Mouse (Mus musculus) splenic B cell, adult 2 months (primary cell): Measurements from ENCODE around the gene Treml4.
A peak's percentile ranks its signal among the peaks of the same experiment; 100 is the strongest.

Source experiments
- DNase-seq: peaks from one replicate; pipeline ENCODE4 v3.0.0-alpha.2; 2011; ENCODE audit warnings: low read depth, low spot score
- H3K27me3 ChIP-seq: 2 replicates; pipeline ENCODE4 v1.6.1; 2012; ENCODE audit warnings: mild to moderate bottlenecking, low read length, moderate library complexity, mixed read lengths; ENCODE audit not compliant: control insufficient read depth, poor library complexity, insufficient read depth, severe bottlenecking
- H3K36me3 ChIP-seq: 2 replicates; pipeline ENCODE4 v1.6.1; 2012; ENCODE audit warnings: mild to moderate bottlenecking, low read length, moderate library complexity, mixed read lengths; ENCODE audit not compliant: control insufficient read depth, poor library complexity, insufficient read depth, severe bottlenecking

The Treml4 gene

DNA sequence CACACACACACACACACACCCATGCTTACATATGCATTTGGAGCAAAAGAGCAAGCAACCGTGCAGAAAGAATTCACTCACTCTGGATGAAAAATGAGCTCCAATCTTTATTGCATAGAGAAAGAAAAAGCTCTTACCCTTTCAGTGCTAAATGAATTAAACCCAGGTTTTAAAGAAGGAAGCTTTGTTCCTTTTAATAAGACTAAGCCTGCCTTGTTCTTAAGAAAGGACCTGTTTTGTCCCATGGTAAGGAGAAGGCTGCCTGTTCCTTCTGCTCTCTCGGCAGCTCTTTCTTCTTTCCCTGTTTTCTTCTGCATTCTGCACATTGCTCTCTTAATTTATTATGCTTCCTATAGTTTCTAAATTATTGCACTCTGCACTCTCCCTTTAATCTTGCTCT is 2.0 kb downstream of the Treml4 start:
- DNase-seq = no peak
- H3K36me3 ChIP-seq = no peaks in the 10 kb centered on the region

DNA sequence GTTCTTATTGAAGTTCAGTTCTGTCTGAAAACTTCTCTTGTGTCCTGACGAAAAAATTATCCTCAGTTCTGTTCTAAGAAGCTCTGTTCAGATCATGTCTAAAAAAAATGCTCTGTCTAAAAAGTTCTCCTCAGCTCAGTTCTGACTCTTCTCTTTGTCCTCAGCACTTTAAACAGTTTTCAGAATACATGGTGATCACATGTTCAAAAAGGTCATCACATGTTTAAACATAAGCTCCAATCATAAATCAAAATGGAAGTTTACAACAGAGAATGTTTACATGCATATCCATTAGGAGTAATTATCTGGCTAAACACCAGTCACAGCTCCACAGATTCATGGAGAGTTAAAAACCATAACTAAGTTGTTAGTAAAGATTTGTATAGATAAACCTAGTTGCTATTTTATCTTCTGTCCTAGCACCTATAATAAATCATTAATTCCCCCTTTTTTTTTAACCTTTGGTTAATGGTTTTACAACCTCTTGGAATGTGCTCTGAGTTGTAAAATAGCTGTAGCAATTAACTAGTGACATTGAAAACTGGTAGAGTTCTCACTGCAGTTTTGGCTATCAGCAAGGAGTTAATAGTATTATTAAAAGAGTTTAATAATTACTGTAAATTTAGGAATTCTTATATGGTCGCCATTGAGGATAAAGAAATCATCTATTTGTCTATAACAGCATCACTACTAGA is 2.7 kb downstream of the Treml4 start:
- H3K36me3 ChIP-seq = no peaks in the 10 kb centered on the region
- DNase-seq = no peak
- no peaks in the 10 kb centered on the region for H3K27me3 ChIP-seq

More for the DNA sequence above, 2.0 kb downstream of the Treml4 start:
- no peaks in the 10 kb centered on the region for H3K27me3 ChIP-seq

DNA sequence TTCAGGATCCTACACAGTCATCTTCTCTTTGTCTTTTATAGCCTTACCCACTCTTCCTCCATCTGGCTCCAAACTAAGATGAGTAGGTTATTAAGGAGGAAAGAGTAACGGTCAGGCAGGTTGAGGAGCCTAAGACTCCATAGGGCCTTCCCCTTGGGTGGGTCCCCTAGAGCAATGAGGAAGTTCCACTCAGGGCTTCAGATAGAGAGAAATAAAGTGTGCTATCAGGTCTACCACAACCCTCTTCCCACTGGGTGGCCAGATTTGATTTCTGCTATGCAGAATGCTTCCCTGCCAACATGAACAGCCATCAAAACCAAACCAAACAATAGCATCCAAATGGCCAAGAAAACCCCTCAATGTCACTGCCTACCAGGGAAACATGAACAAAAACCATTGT is 3.5 kb downstream of the Treml4 start:
- peak; percentile 38 for DNase-seq
- Histone ChIP-seq H3K27me3 (no peaks in the 10 kb centered on the region), H3K36me3 (no peaks in the 10 kb centered on the region)

GRCm38 (mm10) chr17:48268276-48268675 is 4.2 kb downstream of the Treml4 start:
- no peak for DNase-seq
- Histone ChIP-seq H3K36me3 (no peaks in the 10 kb centered on the region), H3K27me3 (no peaks in the 10 kb centered on the region)

DNA sequence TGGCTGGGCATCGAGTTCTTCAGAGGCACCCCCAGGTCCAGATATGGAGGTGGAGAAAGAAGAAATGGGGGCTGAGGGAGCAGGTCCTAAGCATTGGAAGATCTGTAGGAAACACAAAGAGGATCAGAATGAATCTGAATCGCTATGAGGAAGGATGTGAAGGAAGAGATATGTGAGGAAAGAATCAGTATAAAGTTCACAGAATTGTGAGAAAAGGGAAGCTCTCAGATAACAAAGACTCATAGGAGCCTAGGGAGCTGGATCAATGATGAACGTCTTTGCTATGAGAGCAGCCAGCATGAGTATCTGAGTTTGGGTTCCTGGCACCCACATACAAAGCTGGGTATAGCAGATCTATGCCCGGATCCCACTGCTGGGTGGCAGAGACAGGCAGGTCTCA is 5.7 kb downstream of the Treml4 start:
- no peak for DNase-seq
- Histone ChIP-seq H3K27me3 (no peaks in the 10 kb centered on the region), H3K36me3 (no peaks in the 10 kb centered on the region)

DNA sequence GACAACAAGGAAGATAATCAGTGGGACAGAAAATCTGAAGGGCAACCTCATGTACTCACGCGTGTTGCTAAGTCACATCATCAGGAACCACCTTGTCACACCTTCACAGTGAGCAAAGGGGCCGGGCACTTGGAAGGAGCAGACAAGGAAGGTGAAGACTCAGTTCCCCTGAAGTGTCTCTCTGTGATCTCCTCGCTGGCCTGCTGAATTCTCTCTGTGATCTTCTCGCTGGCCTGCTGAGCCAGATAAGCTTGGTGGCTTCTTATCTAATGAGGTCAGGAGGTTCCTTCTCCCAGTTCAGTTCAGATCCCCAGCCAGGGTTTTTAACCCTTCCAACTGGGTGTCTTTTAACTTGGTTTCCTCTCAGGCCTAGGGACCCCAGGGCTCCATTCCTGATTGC is 8.1 kb downstream of the Treml4 start:
- Histone ChIP-seq H3K27me3 (no peaks in the 10 kb centered on the region), H3K36me3 (no peaks in the 10 kb centered on the region)
- DNase-seq = no peak

- H3K36me3 ChIP-seq = no peaks in the 10 kb centered on the region
- no peaks in the 10 kb centered on the region for H3K27me3 ChIP-seq
- DNase-seq = no peak
Observed at GRCm38 (mm10) chr17:48272598-48272997, 8.5 kb downstream of the Treml4 start.

GRCm38 (mm10) chr17:48274098-48274497 is 10.0 kb downstream of the Treml4 start:
- DNase-seq = no peak
- H3K27me3 ChIP-seq = no peaks in the 10 kb centered on the region
- no peaks in the 10 kb centered on the region for H3K36me3 ChIP-seq

GRCm38 (mm10) chr17:48274885-48275284 is 10.8 kb downstream of the Treml4 start:
- no peaks in the 10 kb centered on the region for H3K36me3 ChIP-seq
- no peaks in the 10 kb centered on the region for H3K27me3 ChIP-seq
- DNase-seq = peak; percentile 92

- Histone ChIP-seq H3K36me3 (no peaks in the 10 kb centered on the region), H3K27me3 (no peaks in the 10 kb centered on the region)
- no peak for DNase-seq
Observed at GRCm38 (mm10) chr17:48275736-48276135, 11.6 kb downstream of the Treml4 start.

GRCm38 (mm10) chr17:48278381-48278780 is 14.3 kb downstream of the Treml4 start:
- Histone ChIP-seq H3K36me3 (no peaks in the 10 kb centered on the region), H3K27me3 (no peaks in the 10 kb centered on the region)
- DNase-seq = peak; percentile 35

DNA sequence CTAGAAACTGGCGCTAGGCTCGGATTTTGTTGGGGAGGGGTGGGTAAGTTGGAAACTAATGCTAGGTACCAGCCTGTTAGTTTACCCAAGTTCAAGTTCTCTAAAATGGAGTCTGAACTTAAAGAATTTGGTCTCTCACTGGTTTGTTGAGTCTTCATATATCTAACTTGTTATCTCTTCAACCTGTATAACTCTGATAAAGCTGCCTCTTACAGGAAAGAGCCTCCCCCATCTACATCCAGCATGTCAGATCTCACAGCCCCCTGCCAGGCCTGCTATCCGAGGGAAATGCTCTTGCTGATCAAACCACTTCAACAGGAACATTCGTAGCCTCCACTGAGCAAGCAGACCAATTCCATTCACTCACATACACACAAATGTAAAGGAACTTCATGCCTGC is 14.9 kb downstream of the Treml4 start:
- DNase-seq = no peak

GRCm38 (mm10) chr17:48280943-48281738 is 17.0 kb downstream of the Treml4 start:
- Histone ChIP-seq H3K36me3 (no peaks in the 10 kb centered on the region), H3K27me3 (no peaks in the 10 kb centered on the region)
- DNase-seq = no peak

More for the DNA sequence above, 14.9 kb downstream of the Treml4 start:
- no peaks in the 10 kb centered on the region for H3K36me3 ChIP-seq
- H3K27me3 ChIP-seq = no peaks in the 10 kb centered on the region

- no peaks in the 10 kb centered on the region for H3K27me3 ChIP-seq
- no peak for DNase-seq
- H3K36me3 ChIP-seq = no peaks in the 10 kb centered on the region
Observed at GRCm38 (mm10) chr17:48281739-48282085, 17.6 kb downstream of the Treml4 start.

DNA sequence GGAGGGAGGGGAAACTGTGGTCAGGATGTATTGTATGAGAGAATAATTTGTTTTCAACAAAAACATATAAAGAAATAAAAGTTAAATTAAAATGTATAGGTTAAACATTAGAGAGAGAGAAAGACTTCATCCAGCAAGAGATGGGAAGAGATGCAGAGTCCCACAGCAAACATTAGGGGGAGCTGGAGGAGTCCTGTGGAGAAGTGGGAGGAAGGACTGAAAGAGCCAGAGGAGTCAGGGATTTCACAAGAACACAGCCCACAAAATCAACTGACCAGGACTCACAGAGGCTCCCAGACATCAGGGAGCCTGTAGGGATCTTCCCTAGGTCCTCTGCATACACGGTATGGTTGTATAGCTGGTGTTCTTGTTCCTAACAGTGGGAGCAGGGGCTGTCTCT is 22.7 kb downstream of the Treml4 start:
- no peaks in the 10 kb centered on the region for H3K27me3 ChIP-seq
- no peak for DNase-seq
- no peaks in the 10 kb centered on the region for H3K36me3 ChIP-seq
